Mouse (Mus musculus): Measurements from ENCODE around the gene Neurod2.

The Neurod2 gene

DNA sequence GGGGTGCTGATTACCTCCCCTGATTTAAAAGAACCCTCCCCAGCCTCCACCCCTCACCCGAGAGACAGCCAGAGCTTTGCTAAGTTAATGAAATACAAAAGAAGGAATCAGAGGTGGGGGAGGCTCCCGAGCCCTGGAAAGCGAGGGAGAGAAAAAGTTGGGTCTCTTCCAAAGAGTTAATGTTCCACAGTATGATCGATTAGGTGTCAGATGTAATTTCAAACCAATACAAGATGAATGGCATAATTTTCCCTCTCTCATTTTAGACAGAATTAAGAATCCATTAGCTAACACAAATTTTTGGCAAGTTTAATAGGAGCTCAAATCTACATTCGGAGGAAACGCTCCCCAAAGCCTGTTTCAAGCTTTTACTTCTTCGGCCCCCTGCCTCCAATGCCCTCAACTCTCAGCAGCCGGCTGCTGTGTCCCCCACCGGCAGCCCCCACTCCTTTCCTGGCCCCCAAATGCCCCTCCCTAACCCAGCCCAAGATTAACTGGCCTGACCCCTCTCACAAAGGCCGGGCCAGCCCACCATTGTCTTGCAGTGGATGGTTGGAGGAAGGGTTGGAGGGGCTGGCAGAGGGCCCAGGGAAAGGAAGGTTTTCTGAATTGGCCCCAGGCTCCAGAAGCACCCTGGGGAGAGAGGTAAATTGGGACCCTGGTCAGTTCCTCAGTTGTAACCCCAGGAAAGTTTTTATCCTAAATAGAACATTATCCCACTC is 30.8 kb downstream of the Neurod2 start:
- DNase-seq, result no peak

DNA sequence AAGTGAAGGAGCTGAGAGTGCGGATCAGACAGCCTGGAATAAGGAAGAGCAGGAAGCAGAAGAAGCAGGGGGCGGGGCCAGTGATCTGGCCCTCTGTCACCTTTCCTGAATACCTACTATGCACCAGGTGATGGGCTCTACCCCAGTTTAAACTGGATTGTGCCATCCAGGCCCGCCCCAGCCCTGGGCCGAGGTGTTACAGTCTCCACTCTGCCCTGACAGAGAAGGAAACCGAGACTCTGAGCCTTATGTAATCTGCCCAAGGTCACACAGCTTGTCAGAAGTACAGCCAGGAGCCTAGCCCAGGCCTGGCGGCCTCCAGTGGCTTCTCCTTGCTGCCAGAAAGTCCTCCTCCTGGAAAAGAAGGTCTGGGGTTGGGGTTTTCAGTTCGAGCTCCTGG is 31.7 kb downstream of the Neurod2 start:
- DNase-seq, result no peak

DNA sequence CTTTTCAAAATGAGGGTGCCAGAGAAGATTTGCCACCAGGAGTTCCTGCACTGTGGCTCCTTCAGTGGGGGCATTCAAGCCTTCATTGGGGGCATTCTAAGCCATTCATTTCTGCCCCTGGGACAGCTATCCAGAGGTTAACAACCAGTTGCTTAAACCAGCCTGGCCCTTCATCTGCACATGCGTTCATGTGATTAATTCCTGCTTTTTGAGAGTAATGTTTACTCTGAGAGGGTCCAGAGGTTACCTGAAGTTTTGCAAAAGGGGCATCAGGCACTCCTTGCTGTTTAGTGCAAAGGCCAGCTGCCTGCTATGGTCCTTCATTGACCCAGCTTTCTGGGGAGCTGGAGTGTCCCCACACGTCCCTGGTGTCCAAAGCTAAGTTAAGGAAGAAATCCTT is 32.5 kb downstream of the Neurod2 start:
- no peak for DNase-seq

DNA sequence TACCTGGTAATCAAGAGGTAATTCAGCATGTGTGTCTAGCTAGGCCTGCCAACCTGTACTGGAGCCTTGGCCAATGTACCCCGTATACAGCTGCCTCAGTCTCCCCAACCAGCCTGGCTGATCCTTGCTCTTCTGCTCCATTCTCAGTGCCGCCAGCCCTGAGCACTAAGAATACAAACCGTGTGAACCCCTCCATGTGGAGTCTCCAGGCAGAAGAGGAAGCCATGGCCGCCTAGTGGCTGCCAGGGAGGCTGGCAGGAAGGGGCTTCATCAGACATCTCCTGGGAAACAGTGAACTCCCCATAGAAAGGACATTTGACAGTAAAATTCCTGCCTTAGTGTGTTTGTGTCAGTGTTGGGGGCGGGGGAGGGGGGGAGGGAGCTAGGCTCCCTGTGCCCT is 33.2 kb downstream of the Neurod2 start:
- DNase-seq, result peak; percentile 57

DNA sequence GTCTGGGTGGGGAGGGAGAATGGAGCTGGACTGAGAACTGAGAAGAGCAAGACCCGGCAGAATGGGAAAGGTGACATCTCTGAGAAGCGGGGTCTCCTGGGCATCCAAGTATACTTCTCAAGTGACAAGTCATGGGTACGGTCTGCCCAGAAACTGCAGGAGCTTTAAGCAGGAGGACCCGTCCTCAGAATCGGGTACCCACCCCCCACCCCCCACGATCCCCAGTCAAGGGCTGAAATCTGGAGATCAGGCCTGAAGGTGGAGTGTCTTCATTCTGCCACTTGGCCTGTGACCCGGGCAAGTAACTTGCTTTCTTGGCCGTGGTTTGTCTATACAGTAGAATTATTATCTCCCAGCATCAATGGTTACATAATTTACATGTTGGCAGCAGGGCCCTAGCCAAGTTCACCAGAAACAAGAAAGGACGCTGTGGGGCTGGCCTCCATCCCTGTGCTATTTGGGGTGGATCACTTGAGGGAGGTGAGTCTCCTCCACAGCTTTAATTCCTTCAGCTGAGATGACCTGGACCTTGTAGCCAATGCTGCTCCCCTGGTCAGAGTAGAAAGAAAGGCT is 34.3 kb downstream of the Neurod2 start:
- no peak for DNase-seq

DNA sequence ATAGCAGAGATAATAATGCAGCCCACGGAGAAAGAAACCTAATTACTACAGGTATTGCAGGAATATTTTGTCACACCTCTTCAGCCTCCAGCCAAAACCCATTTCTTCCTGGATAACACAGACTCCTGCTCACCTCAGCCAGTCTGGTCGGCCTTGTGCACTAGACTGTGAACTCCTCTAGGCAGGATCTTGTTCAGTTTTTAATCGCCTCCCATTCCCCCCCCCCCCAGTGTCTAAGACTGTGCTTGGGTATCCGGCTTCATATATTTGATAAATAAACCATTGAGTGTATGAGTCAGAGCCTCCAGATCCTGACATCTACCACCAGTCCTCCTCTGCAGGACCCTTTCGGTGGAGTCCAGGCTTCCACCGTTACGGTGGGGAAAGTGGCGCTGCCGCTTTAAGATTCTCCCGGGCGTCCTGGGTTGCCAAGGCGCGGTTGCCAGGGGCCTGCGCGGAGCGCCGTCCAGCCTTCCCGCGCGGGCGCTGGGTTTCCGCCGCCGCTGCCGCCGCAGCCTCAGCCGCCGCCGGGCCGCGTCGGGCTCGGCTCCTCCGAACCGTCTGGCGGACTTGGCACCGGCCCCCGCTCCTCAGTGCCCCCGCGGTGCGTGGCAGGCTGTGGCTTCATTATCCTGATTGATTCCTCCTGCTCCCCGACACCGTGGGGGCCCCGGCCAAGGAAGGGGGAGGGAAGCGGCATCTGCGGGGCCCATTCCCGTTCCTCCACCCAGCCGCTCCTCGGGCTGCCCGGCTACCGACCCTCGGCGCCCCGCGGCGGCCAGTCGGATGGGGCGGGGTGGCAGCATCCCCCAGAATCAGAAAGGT is 35.0 kb downstream of the Neurod2 start:
- DNase-seq, result peak; percentile 52

DNA sequence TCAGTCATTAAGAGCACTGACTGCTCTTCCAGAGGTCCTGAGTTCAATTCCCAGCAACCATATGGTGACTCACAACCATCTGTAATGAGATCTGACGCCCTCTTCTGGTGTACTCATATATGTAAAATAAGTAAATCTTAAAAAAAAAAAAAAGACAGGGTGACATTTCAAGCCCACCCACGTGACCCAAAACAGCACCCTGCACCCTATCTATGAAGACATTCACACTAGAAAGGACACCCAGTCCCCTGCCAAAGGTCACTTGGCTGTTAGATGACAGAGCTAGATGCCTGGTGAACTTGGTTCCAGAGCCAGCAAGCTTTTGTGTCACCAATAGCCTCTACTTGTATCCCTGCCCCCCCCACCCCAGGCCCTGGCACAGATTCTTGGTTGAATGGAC is 36.4 kb downstream of the Neurod2 start:
- DNase-seq, result no peak

DNA sequence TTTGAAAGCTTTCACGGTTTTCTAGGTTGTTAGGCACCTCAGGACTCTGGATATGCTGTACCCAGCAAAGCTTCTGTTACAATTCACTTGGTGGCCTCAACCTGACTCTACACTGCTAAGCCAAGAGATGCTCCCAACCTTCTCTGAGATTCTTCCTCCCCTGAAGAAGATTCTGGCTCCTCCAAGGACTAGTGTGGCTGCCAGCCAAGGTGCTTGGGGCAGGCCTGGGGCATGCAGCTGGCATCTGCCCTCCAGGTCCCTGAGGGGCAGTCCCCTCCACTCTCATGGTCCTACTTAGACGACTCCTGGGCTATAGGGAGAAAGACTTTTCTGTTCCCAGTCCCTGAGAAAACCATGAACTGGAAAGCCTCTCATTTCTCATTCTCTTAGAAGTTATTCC is 38.5 kb downstream of the Neurod2 start:
- DNase-seq, result no peak

DNA sequence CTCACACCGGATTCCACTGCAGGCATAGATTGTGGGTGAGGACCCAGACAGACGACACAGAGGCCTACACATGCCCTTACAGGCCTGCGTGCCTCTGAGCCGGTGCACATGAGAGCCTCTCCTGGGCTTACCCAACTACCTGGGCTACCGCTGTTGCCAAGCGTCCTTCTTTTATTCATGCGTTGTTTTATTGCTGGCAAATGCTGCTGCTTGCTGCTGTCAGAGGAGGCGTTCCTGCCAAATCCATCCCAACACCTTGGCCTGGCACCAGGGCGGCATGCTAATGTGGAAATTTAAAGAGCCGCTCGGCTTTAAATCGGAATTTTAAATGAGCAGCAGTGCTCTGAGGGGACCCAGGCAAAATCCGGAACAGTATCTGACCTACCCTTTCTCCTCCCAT is 39.6 kb downstream of the Neurod2 start:
- DNase-seq, result no peak

DNA sequence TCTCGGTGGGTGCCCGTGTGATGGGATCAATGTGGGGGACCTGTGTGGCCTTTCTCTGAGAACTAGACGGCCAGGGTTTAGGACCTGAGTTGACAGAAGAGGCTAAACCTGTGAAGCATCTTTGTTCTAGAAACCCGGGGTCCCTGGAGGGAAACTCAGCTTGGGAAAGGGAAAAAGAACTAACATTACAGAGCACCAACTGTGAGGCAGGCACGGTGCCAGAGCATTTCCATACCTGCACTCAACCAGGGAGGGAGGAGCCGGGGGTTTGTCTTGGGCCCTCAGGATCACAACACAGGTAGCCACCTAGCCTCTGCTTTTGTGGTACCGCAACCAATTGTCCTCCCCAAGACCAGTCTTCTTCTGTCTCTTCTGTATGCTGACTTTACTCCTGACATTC is 41.5 kb downstream of the Neurod2 start:
- DNase-seq, result no peak

DNA sequence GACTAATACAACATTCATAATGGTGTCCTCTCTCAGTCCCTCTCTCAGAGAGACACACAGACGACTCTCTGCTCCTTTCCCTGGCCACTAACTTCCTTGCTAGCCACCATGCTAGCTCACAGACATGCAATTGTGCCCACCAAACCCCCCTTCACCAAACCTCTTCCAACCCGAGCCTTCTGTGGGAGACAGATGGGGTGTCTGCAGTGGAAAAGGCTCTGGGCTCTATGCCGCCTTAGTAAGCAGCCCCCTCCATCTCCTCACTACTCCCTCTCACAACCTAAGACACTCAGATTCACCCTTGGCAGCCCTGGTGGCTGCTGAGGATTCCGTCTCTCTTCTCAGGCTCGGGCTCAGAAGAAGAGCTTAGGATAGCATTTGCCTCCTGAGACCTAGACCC is 41.9 kb downstream of the Neurod2 start:
- DNase-seq, result no peak

DNA sequence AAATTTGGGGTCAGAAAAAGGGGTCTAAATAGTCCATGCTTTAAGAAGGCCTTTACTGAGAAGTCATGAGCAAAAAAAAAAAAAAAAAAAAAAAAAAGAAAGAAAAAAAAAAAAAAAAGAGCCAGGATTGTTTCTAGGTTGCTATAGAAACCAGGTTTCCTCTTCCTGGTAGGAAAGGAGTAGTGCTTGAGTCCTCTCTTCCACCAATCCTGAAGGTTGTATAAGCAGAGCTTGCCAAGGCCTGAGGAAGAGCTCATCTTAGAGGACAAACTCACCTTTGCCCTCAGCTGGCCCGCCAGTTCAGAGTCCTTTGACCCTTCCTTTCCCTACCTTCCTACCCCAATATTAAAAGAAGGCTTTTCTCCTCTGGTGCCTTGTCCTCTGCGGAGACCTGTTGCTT is 44.1 kb downstream of the Neurod2 start:
- no peak for DNase-seq

DNA sequence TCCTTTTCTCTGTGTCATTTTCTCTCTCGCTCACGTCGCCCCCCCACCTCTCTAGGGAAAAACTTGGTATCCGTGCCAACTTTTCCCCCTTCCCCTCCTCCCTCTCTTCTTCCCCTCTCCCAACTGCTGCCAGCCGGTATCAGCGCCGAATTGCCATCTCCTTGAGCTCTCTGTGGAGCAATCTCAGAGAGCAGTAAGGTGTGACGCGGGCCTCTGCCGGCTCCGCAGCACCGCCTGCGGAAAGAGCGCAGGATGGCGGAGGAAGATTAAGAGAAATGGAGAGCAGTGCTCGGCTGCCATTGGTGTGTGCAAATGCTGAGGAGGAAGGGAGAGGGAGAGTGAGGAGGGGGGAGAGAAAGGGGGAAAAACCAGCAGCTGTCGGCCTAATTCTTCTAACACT is 45.2 kb downstream of the Neurod2 start:
- peak; percentile 37 for DNase-seq

DNA sequence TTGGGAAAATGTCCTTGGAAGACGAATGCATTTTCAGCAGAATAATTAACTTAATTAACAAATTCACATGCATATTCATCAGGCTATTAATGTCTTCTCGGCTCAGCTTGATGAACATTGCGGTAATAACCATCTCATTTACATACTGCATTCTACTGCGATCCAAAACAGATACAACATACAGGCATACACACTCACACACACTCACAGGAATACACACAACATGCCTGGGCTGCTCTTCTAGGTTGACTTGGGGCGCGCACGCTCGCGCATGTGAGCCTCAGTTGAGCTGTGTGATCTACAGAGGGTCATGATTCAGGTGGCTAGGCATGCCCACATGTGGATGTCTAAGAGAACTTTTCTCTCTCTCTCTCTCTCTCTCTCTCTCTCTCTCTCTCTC is 45.7 kb downstream of the Neurod2 start:
- no peak for DNase-seq
